Mouse (Mus musculus): ENCODE results near the gene Esp34. TPM values are rescaled to one million over a fixed set of nuclear protein-coding genes. Genes with fewer than 3 reads are reported as not detected.

The Esp34 gene
- total RNA-seq (2023): not detected in 2 replicates

GRCm38 (mm10) chr17:38553892-38554291, at the start of gene Esp34:
Gene Esp34, plus strand, starts transcription at chr17:38554192.

Other genes starting within 250 kb of the Esp34 start
- not detected in 2 replicates for gene Olfr137, start 246.6 kb upstream of the Esp34 start, total RNA-seq (2023)
- not detected in 2 replicates for gene Olfr136, start 224.4 kb upstream of the Esp34 start, total RNA-seq (2023)
- not detected in 2 replicates for gene Esp36, start 134.0 kb upstream of the Esp34 start, total RNA-seq (2023)
- gene Esp31, start 85.3 kb downstream of the Esp34 start, total RNA-seq (2023): not detected in 2 replicates

Measured in neutrophil, adult 65 days (primary cell).